Mouse (Mus musculus) midbrain, embryonic 16.5 days (tissue): Measurements from ENCODE around the gene Apof. TPM values are rescaled to one million over a fixed set of nuclear protein-coding genes. Genes with fewer than 3 reads are reported as not detected.
"Not testable (repeated sequence)": the region's sequence is repeated elsewhere in the genome, so short reads cannot be mapped to it uniquely, and the experiment has no call there.

Source experiments
- ATAC-seq: fragments of 200-750 bp; cut with Nextera tagmentation; 2 replicates; pipeline ENCODE4 v1.8.0; 2017; ENCODE audit warnings: moderate TSS enrichment
- H3K27ac ChIP-seq: fragments of 300-500 bp; sonication (generic); 2 replicates; pipeline ENCODE4 v1.5.1; 2014; ENCODE audit warnings: mild to moderate bottlenecking, low read length, mixed read lengths
- H3K27me3 ChIP-seq: fragments of 300-500 bp; sonication (generic); 2 replicates; pipeline ENCODE4 v1.6.1; 2014; ENCODE audit warnings: low read depth, low read length, mixed read lengths; ENCODE audit not compliant: control insufficient read depth, insufficient read depth
- H3K36me3 ChIP-seq: fragments of 300-500 bp; sonication (generic); 2 replicates; pipeline ENCODE4 v1.6.1; 2014; ENCODE audit warnings: mild to moderate bottlenecking, low read length, moderate library complexity, mixed read lengths; ENCODE audit not compliant: control insufficient read depth, insufficient read depth
- H3K4me1 ChIP-seq: fragments of 300-500 bp; sonication (generic); 2 replicates; pipeline ENCODE4 v1.6.1; 2014; ENCODE audit warnings: mild to moderate bottlenecking, low read length, mixed read lengths; ENCODE audit not compliant: control insufficient read depth, insufficient read depth
- H3K4me2 ChIP-seq: fragments of 300-500 bp; sonication (generic); 2 replicates; pipeline ENCODE4 v1.6.1; 2014; ENCODE audit warnings: mild to moderate bottlenecking, low read length, mixed read lengths
- H3K4me3 ChIP-seq: fragments of 300-500 bp; sonication (generic); 2 replicates; pipeline ENCODE4 v1.5.1; 2014; ENCODE audit warnings: low read depth, mild to moderate bottlenecking, low read length, moderate library complexity, mixed read lengths
- H3K9ac ChIP-seq: fragments of 300-500 bp; sonication (generic); 2 replicates; pipeline ENCODE4 v1.6.1; 2014; ENCODE audit warnings: low read depth, low read length, mixed read lengths
- H3K9me3 ChIP-seq: fragments of 300-500 bp; sonication (generic); replicated peaks from 2 replicates; pipeline ENCODE4 v1.6.1; 2014; ENCODE audit warnings: mild to moderate bottlenecking, low read length, mixed read lengths; ENCODE audit not compliant: control insufficient read depth, poor library complexity, severe bottlenecking
- WGBS: fragments of 180-500 bp; shearing (Covaris S2); extraction: QIAGEN DNeasy Blood & Tissue Kit; methylation state at CpG from one replicate; pipeline ENCODE4 v1.1.7; 2014; 5-methylcytosine and 5-hydroxymethylcytosine counted together
- polyA plus RNA-seq: library from polyadenylated mRNA; unstranded; fragments of >200 nt; fragmentation: Nextera tagmentation; extraction: Ambion mirVana; gene quantifications from 2 replicates; pipeline ENCODE4 v1.2.1, GENCODE M21; 2015

Gene Apof
- polyA plus RNA-seq, 1 experiment from 2014 or later = not detected

GRCm38 (mm10) chr10:128283604-128284579 lies 15.4 kb downstream of the Apof start:
- Histone ChIP-seq H3K4me3 (no peak overlapping the region), H3K36me3 (peaks cover 32% of the 10 kb centered on the region), H3K4me2 (no peak overlapping the region), H3K4me1 (no peaks in the 10 kb centered on the region), H3K27ac (no peak overlapping the region), H3K9me3 (no peaks in the 10 kb centered on the region), H3K9ac (no peak overlapping the region), H3K27me3 (no peaks in the 10 kb centered on the region)
- 64% methylated on average over 31 of the region's 31 CpGs for WGBS
- peak; percentile 32; the same call in 1 of the 2 replicates for ATAC-seq

- not testable (repeated sequence) for H3K9ac ChIP-seq, ATAC-seq, H3K4me3 ChIP-seq, H3K27me3 ChIP-seq, H3K9me3 ChIP-seq, H3K4me2 ChIP-seq, H3K27ac ChIP-seq, H3K4me1 ChIP-seq
- peaks cover 18% of the 10 kb centered on the region for H3K36me3 ChIP-seq
- 92% methylated on average over 1 of the region's 1 CpGs for WGBS
Measured at GRCm38 (mm10) chr10:128290594-128290993, 22.1 kb downstream of the Apof start.

GRCm38 (mm10) chr10:128296370-128297090 lies 28.1 kb downstream of the Apof start:
- 72% methylated on average over 13 of the region's 13 CpGs for WGBS
- Histone ChIP-seq H3K36me3 (peaks cover 5% of the 10 kb centered on the region; the same call in 1 of the 2 replicates), H3K4me1 (no peaks in the 10 kb centered on the region), H3K27me3 (no peaks in the 10 kb centered on the region), H3K4me3 (no peak overlapping the region), H3K4me2 (no peak overlapping the region), H3K27ac (no peak overlapping the region), H3K9me3 (no peaks in the 10 kb centered on the region), H3K9ac (no peak overlapping the region)
- no peak for ATAC-seq

- Histone ChIP-seq H3K4me1 (peaks cover 2% of the 10 kb centered on the region), H3K4me3 (no peak overlapping the region), H3K36me3 (peaks cover 3% of the 10 kb centered on the region; the same call in 1 of the 2 replicates), H3K27me3 (no peaks in the 10 kb centered on the region), H3K9ac (no peak overlapping the region), H3K9me3 (no peaks in the 10 kb centered on the region), H3K4me2 (no peak overlapping the region), H3K27ac (no peak overlapping the region)
- ATAC-seq = no peak
- 70% methylated on average over 4 of the region's 4 CpGs for WGBS
Measured at GRCm38 (mm10) chr10:128297221-128297620, 28.8 kb downstream of the Apof start.

GRCm38 (mm10) chr10:128297622-128298021 lies 29.2 kb downstream of the Apof start:
- H3K4me2 ChIP-seq = no peak overlapping the region

GRCm38 (mm10) chr10:128298243-128298642 lies 29.8 kb downstream of the Apof start:
- WGBS = 82% methylated on average over 6 of the region's 6 CpGs

More at GRCm38 (mm10) chr10:128297622-128298021, 29.2 kb downstream of the Apof start:
- H3K9me3 ChIP-seq = no peaks in the 10 kb centered on the region
- no peak overlapping the region for H3K9ac ChIP-seq
- H3K36me3 ChIP-seq = peaks cover 3% of the 10 kb centered on the region; the same call in 1 of the 2 replicates
- no peak for ATAC-seq
- no peak overlapping the region for H3K27ac ChIP-seq
- WGBS = 73% methylated on average over 11 of the region's 11 CpGs
- no peak overlapping the region for H3K4me3 ChIP-seq
- peaks cover 5% of the 10 kb centered on the region for H3K4me1 ChIP-seq
- H3K27me3 ChIP-seq = no peaks in the 10 kb centered on the region

GRCm38 (mm10) chr10:128298702-128299171 lies 30.3 kb downstream of the Apof start, which contains the start of gene Il23a:
Il23a (minus strand) TSS chr10:128298752.
- ATAC-seq = no peak
- H3K27me3 ChIP-seq = no peaks in the 10 kb centered on the region
- H3K4me2 ChIP-seq = no peak within 1 kb of the TSS
- peaks cover 5% of the 10 kb centered on the region for H3K4me1 ChIP-seq
- H3K9ac ChIP-seq = no peak within 1 kb of the TSS
- H3K4me3 ChIP-seq = no peak within 1 kb of the TSS
- no peak within 1 kb of the TSS for H3K27ac ChIP-seq
- 85% methylated on average over 11 of the region's 11 CpGs for WGBS
- no peaks in the 10 kb centered on the region for H3K36me3 ChIP-seq
- no peaks in the 10 kb centered on the region for H3K9me3 ChIP-seq

More at GRCm38 (mm10) chr10:128298243-128298642, 29.8 kb downstream of the Apof start:
- H3K4me2 ChIP-seq = no peak overlapping the region
- no peak overlapping the region for H3K9ac ChIP-seq
- peaks cover 5% of the 10 kb centered on the region for H3K4me1 ChIP-seq
- H3K27me3 ChIP-seq = no peaks in the 10 kb centered on the region
- H3K36me3 ChIP-seq = no peaks in the 10 kb centered on the region
- no peaks in the 10 kb centered on the region for H3K9me3 ChIP-seq
- ATAC-seq = no peak
- H3K4me3 ChIP-seq = no peak overlapping the region
- no peak overlapping the region for H3K27ac ChIP-seq

- peaks cover 13% of the 10 kb centered on the region for H3K4me1 ChIP-seq
- 39% methylated on average over 3 of the region's 3 CpGs for WGBS
- H3K4me2 ChIP-seq = peak overlapping the region; percentile 64
- no peak for ATAC-seq
- H3K27ac ChIP-seq = peak overlapping the region; percentile 93
- H3K9me3 ChIP-seq = no peaks in the 10 kb centered on the region
- H3K27me3 ChIP-seq = no peaks in the 10 kb centered on the region
- peak overlapping the region; percentile 68 for H3K9ac ChIP-seq
- no peaks in the 10 kb centered on the region for H3K36me3 ChIP-seq
- peak overlapping the region; percentile 53 for H3K4me3 ChIP-seq
Measured at GRCm38 (mm10) chr10:128302357-128302756, 33.9 kb downstream of the Apof start.
